Mouse (Mus musculus): ENCODE results near the gene Mbd3. TPM values are rescaled to one million over a fixed set of nuclear protein-coding genes. Genes with fewer than 3 reads are reported as not detected.

Gene Mbd3
- total and polyA plus RNA-seq, 3 experiments, result 41.7 to 244 (median 42.0) TPM

DNA sequence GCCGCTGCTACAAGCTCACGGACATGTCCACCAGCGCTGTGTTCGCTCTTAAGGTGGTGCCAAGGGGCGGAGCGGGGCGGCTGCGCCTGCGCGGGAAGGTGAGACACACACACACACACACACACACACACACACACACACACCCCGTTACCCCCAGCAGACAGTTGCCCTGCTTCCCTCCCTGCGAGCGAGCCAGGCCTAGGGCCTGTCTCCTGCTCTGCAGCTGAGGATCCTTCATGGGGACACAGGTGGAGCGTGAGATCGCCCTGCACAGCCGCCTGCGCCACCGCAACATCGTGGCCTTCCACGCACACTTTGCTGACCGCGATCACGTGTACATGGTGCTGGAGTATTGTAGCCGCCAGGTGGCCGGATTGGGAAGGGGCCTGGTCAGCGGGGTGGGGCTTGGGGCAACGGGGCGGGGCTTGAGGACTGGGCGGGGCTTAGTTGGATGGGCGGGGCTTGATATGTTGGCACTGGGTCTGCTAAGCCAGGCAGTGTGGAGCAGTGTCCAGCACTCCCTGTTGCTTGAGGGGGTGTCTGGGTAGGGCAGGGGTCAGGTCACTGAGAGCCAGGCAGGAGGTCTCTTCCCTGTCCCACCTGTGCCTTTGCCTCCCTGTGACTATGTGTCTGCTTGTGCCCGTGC lies 41.2 kb downstream of the Mbd3 start:
- H3K4me3 ChIP-seq (ENCODE audit: low read depth, low read length), result peak overlapping the region; percentile 10; the same call in 1 of the 2 replicates
- no peak for TF ChIP-seq POLR2AphosphoS5 (IDR thresholded peaks at IDR 0.05; ENCODE audit: insufficient replicate concordance, low read depth, low read length)
- TF ChIP-seq GATA2 (IDR thresholded peaks at IDR 0.05; ENCODE audit: borderline replicate concordance, low read depth, low read length), result no peak
- no peak for TF ChIP-seq CTCF (IDR thresholded peaks at IDR 0.05; ENCODE audit: low read depth, low read length)
- no peak for TF ChIP-seq TAL1 (conservative IDR thresholded peaks at IDR 0.05; ENCODE audit: low read depth, low read length)
- no peak for TF ChIP-seq GATA1 (IDR thresholded peaks at IDR 0.05; ENCODE audit: borderline replicate concordance, low read length)
- H3K9me3 ChIP-seq (replicated peaks), result peaks cover 8% of the 10 kb centered on the region
- H3K27me3 ChIP-seq (ENCODE audit: insufficient read depth, low read length), result peaks cover 88% of the 10 kb centered on the region
- DNase-seq (ENCODE audit: low spot score) (no peak), ATAC-seq (ENCODE audit: extremely low read depth, insufficient number of reproducible peaks, low FRiP score, poor library complexity, severe bottlenecking) (no peak)
- no peaks in the 10 kb centered on the region for H3K36me3 ChIP-seq (replicated peaks)
- peaks cover 8% of the 10 kb centered on the region for H3K4me1 ChIP-seq (ENCODE audit: insufficient read depth, low read depth, low read length)

DNA sequence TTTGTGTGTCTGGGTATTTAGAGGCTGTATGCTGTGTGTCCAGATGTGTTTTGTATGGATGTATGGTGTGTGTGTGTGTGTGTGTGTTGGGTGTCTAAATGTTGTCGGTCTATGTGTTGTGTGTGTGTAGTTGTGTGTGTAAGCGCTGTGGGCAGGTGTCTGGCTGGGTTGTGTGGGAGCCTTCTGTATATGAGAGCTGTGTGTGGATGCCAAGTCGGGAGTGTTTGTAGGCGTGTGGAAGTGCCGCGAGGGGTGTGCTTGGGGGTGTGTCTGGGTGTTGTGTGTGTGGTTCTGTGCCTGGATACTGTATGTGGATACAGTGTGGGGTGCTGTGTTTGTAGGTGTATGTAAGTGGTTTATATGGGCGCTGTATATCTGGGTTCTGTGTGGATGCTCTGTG lies 42.0 kb downstream of the Mbd3 start:
- peaks cover 88% of the 10 kb centered on the region for H3K27me3 ChIP-seq (ENCODE audit: insufficient read depth, low read length)
- no peak for DNase-seq (ENCODE audit: low spot score)
- peaks cover 16% of the 10 kb centered on the region for H3K4me1 ChIP-seq (ENCODE audit: insufficient read depth, low read depth, low read length)
- TF ChIP-seq GATA1 (IDR thresholded peaks at IDR 0.05; ENCODE audit: borderline replicate concordance, low read length) (no peak), CTCF (IDR thresholded peaks at IDR 0.05; ENCODE audit: low read depth, low read length) (no peak), GATA2 (IDR thresholded peaks at IDR 0.05; ENCODE audit: borderline replicate concordance, low read depth, low read length) (no peak), TAL1 (conservative IDR thresholded peaks at IDR 0.05; ENCODE audit: low read depth, low read length) (no peak), POLR2AphosphoS5 (IDR thresholded peaks at IDR 0.05; ENCODE audit: insufficient replicate concordance, low read depth, low read length) (no peak)
- no peaks in the 10 kb centered on the region for H3K36me3 ChIP-seq (replicated peaks)
- peaks cover 2% of the 10 kb centered on the region; the same call in 1 of the 2 replicates for H3K9me3 ChIP-seq (replicated peaks)
- no peak overlapping the region for H3K4me3 ChIP-seq (ENCODE audit: low read depth, low read length)
- no peak for ATAC-seq (ENCODE audit: extremely low read depth, insufficient number of reproducible peaks, low FRiP score, poor library complexity, severe bottlenecking)

DNA sequence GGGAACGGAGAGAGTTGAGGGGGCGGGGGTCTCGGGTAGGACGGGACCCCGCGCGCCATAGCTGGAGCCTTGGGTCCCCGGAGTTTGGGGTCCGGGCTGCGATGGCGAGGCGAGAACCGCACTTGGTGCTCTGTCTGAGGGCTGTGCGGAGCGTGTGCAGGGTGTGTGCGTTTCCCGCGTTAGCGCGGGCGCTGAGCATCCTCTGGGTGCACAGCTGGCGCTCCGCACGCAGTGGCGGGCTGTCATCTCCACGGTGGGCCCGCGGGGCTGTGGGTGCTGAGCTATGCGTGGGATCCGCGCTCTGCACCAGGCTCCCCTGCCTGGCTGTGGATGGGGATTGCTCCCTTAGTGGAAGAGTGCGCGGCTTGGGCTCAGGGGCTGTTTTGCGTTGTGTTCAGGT lies 42.6 kb downstream of the Mbd3 start:
- Histone ChIP-seq H3K9me3 (replicated peaks) (no peaks in the 10 kb centered on the region), H3K36me3 (replicated peaks) (no peaks in the 10 kb centered on the region), H3K27me3 (ENCODE audit: insufficient read depth, low read length) (peaks cover 93% of the 10 kb centered on the region), H3K4me3 (ENCODE audit: low read depth, low read length) (no peak overlapping the region), H3K4me1 (ENCODE audit: insufficient read depth, low read depth, low read length) (peaks cover 21% of the 10 kb centered on the region)
- ATAC-seq (ENCODE audit: extremely low read depth, insufficient number of reproducible peaks, low FRiP score, poor library complexity, severe bottlenecking), result no peak
- no peak for DNase-seq (ENCODE audit: low spot score)
- TF ChIP-seq GATA1 (IDR thresholded peaks at IDR 0.05; ENCODE audit: borderline replicate concordance, low read length) (no peak), GATA2 (IDR thresholded peaks at IDR 0.05; ENCODE audit: borderline replicate concordance, low read depth, low read length) (no peak), CTCF (IDR thresholded peaks at IDR 0.05; ENCODE audit: low read depth, low read length) (no peak), TAL1 (conservative IDR thresholded peaks at IDR 0.05; ENCODE audit: low read depth, low read length) (no peak), POLR2AphosphoS5 (IDR thresholded peaks at IDR 0.05; ENCODE audit: insufficient replicate concordance, low read depth, low read length) (no peak)

DNA sequence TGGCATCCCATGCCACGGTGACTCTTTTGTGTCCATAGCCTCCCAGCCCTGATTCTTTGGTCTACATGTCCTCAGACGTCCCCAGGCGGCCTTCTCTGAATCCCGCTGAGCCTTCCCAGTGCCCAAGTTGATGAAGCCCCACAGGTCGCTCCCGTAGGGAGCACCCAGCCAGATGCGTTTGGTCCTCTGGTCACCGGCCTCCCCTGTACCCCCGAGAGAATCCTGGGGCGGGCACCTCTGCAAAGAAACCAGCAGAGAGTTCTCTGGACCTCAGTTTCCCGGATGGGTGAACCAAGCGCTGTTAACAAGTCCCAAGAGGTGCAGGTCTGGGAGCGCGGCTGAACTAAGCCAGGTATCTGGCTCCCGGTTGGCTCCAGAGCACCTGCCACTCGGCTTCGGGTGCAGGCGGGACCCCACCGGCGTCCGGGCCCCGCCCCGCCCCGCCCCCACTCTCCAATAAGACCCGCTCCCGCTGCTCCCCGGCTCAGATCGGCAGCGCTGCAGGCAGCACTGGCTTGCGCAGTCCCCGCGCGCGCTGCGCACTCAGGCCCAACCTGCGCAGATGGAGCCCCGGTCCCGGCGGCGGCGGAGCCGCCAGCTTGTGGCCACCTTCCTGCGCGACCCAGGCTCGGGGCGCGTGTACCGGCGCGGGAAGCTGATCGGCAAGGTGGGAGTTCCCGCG lies 43.2 kb downstream of the Mbd3 start, which contains the start of gene Plk5:
Gene Plk5, plus strand, starts transcription at position 459 of the 682 bp plus-strand sequence.
- Histone ChIP-seq H3K36me3 (replicated peaks) (no peaks in the 10 kb centered on the region), H3K4me1 (ENCODE audit: insufficient read depth, low read depth, low read length) (peaks cover 21% of the 10 kb centered on the region), H3K4me3 (ENCODE audit: low read depth, low read length) (no peak within 1 kb of the TSS), H3K27me3 (ENCODE audit: insufficient read depth, low read length) (peaks cover 96% of the 10 kb centered on the region), H3K9me3 (replicated peaks) (no peaks in the 10 kb centered on the region)
- DNase-seq (ENCODE audit: low spot score), result no peak
- no peak for ATAC-seq (ENCODE audit: extremely low read depth, insufficient number of reproducible peaks, low FRiP score, poor library complexity, severe bottlenecking)
- no peak for TF ChIP-seq TAL1 (conservative IDR thresholded peaks at IDR 0.05; ENCODE audit: low read depth, low read length)
- no peak for TF ChIP-seq CTCF (IDR thresholded peaks at IDR 0.05; ENCODE audit: low read depth, low read length)
- no peak for TF ChIP-seq GATA2 (IDR thresholded peaks at IDR 0.05; ENCODE audit: borderline replicate concordance, low read depth, low read length)
- no peak for TF ChIP-seq GATA1 (IDR thresholded peaks at IDR 0.05; ENCODE audit: borderline replicate concordance, low read length)
- no peak for TF ChIP-seq POLR2AphosphoS5 (IDR thresholded peaks at IDR 0.05; ENCODE audit: insufficient replicate concordance, low read depth, low read length)

DNA sequence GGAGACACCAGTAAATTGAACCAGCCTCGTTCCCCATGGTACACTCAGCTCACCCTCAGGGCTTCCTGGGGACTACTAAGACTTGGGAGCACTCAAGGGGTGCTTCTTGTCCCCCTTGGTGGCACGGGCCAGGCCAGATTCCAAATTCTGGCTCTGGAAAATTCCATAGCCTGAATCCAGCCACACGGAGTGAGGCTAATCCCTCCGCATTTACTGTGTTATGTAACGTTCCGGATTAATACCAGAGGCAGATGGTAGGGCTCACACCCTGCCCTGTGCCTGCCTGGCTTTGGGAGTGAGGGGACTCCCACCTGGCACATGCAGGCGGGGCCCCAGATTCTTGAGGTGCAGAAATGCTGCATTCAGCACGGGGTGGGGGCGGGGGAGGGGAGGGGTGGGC lies 43.9 kb downstream of the Mbd3 start:
- H3K27me3 ChIP-seq (ENCODE audit: insufficient read depth, low read length), result peaks cover 96% of the 10 kb centered on the region
- no peaks in the 10 kb centered on the region for H3K9me3 ChIP-seq (replicated peaks)
- TF ChIP-seq POLR2AphosphoS5 (IDR thresholded peaks at IDR 0.05; ENCODE audit: insufficient replicate concordance, low read depth, low read length) (no peak), CTCF (IDR thresholded peaks at IDR 0.05; ENCODE audit: low read depth, low read length) (no peak), GATA2 (IDR thresholded peaks at IDR 0.05; ENCODE audit: borderline replicate concordance, low read depth, low read length) (no peak), GATA1 (IDR thresholded peaks at IDR 0.05; ENCODE audit: borderline replicate concordance, low read length) (no peak), TAL1 (conservative IDR thresholded peaks at IDR 0.05; ENCODE audit: low read depth, low read length) (no peak)
- H3K36me3 ChIP-seq (replicated peaks), result no peaks in the 10 kb centered on the region
- no peak for ATAC-seq (ENCODE audit: extremely low read depth, insufficient number of reproducible peaks, low FRiP score, poor library complexity, severe bottlenecking)
- peaks cover 24% of the 10 kb centered on the region for H3K4me1 ChIP-seq (ENCODE audit: insufficient read depth, low read depth, low read length)
- DNase-seq (ENCODE audit: low spot score), result no peak
- no peak overlapping the region for H3K4me3 ChIP-seq (ENCODE audit: low read depth, low read length)

DNA sequence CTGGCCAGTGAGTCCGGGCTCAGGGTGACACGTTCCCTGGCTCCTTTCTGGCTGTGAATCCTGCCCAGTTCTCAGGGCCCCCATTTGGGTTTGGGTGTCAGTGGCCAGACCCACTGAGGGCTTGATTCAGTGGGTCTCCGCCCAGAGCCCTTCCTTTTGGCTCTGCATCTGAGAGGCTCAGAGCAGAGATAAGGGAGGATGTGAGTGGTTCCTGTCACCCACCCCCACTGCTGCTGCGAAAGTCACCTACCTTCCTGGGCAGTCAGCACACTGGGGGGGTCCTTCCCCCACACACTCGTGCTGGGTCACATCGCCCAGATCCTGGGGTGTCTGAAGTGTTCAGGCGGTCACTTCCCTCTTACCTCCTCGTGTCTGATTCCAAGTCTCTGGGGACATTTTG lies 46.6 kb downstream of the Mbd3 start:
- no peaks in the 10 kb centered on the region for H3K9me3 ChIP-seq (replicated peaks)
- H3K4me3 ChIP-seq (ENCODE audit: low read depth, low read length), result no peak overlapping the region
- H3K36me3 ChIP-seq (replicated peaks), result no peaks in the 10 kb centered on the region
- H3K27me3 ChIP-seq (ENCODE audit: insufficient read depth, low read length), result peaks cover 86% of the 10 kb centered on the region
- DNase-seq (ENCODE audit: low spot score), result no peak
- H3K4me1 ChIP-seq (ENCODE audit: insufficient read depth, low read depth, low read length), result peaks cover 48% of the 10 kb centered on the region
- no peak for ATAC-seq (ENCODE audit: extremely low read depth, insufficient number of reproducible peaks, low FRiP score, poor library complexity, severe bottlenecking)
- no peak for TF ChIP-seq TAL1 (conservative IDR thresholded peaks at IDR 0.05; ENCODE audit: low read depth, low read length)
- TF ChIP-seq POLR2AphosphoS5 (IDR thresholded peaks at IDR 0.05; ENCODE audit: insufficient replicate concordance, low read depth, low read length), result no peak
- no peak for TF ChIP-seq GATA1 (IDR thresholded peaks at IDR 0.05; ENCODE audit: borderline replicate concordance, low read length)
- no peak for TF ChIP-seq CTCF (IDR thresholded peaks at IDR 0.05; ENCODE audit: low read depth, low read length)
